Mouse (Mus musculus) T-helper 2 cell (primary cell): ENCODE measurements around the gene Eif2b2.

Experiments
- in situ Hi-C: fragments of 300-600 bp; cut with MboI, MseI; formaldehyde crosslinking; loops from one replicate; pipeline ENCODE4 v1.15.1; 2025; ENCODE audit warnings: high pct_unique_total_duplicates

Gene Eif2b2

GRCm38 (mm10) chr12:85219236-85219904 lies at the start of gene Eif2b2:
TSS of gene Eif2b2 (plus strand) at chr12:85219481.
- in situ Hi-C loops: loop anchor here (5.0 kb wide), 1 partner anchor 63 kb away; no protein-coding TSS in a partner anchor

- in situ Hi-C loops: loop anchor here (10.0 to 25.0 kb wide), 2 partner anchors 117 to 825 kb away; partner anchors contain the start of genes Acyp1 and Zc2hc1c
Observed at GRCm38 (mm10) chr12:85169877-85170276, 49.4 kb upstream of the Eif2b2 start.

GRCm38 (mm10) chr12:85170284-85170947 lies 48.9 kb upstream of the Eif2b2 start:
- in situ Hi-C loops: loop anchor here (10.0 to 25.0 kb wide), 2 partner anchors 117 to 824 kb away; partner anchors contain the start of genes Acyp1 and Zc2hc1c

GRCm38 (mm10) chr12:85170948-85171307 lies 48.4 kb upstream of the Eif2b2 start:
- in situ Hi-C loops: loop anchor here (10.0 to 25.0 kb wide), 2 partner anchors 116 to 824 kb away; partner anchors contain the start of genes Acyp1 and Zc2hc1c

- in situ Hi-C loops: loop anchor here (10.0 to 25.0 kb wide), 2 partner anchors 113 to 821 kb away; partner anchors contain the start of genes Acyp1 and Zc2hc1c
Observed at GRCm38 (mm10) chr12:85174016-85174415, 45.3 kb upstream of the Eif2b2 start.

GRCm38 (mm10) chr12:85175087-85175675 lies 44.1 kb upstream of the Eif2b2 start:
- in situ Hi-C loops: loop anchor here (10.0 kb wide), 1 partner anchor 820 kb away; no protein-coding TSS in a partner anchor

- in situ Hi-C loops: loop anchor here (10.0 kb wide), 1 partner anchor 819 kb away; no protein-coding TSS in a partner anchor
Observed at GRCm38 (mm10) chr12:85175926-85176845, 43.1 kb upstream of the Eif2b2 start.

GRCm38 (mm10) chr12:85176846-85177523 lies 42.3 kb upstream of the Eif2b2 start:
- in situ Hi-C loops: loop anchor here (10.0 kb wide), 1 partner anchor 818 kb away; no protein-coding TSS in a partner anchor

- in situ Hi-C loops: loop anchor here (10.0 kb wide), 1 partner anchor 817 kb away; no protein-coding TSS in a partner anchor
Observed at GRCm38 (mm10) chr12:85177740-85178239, 41.5 kb upstream of the Eif2b2 start, which contains the start of gene Pgf. TSS of gene Pgf (minus strand) at chr12:85177790.

GRCm38 (mm10) chr12:85178294-85178693 lies 41.0 kb upstream of the Eif2b2 start:
- in situ Hi-C loops: loop anchor here (10.0 kb wide), 1 partner anchor 817 kb away; no protein-coding TSS in a partner anchor

GRCm38 (mm10) chr12:85181475-85182344 lies 37.6 kb upstream of the Eif2b2 start:
- in situ Hi-C loops: loop anchor here (10.0 kb wide), 1 partner anchor 377 kb away; no protein-coding TSS in a partner anchor

- in situ Hi-C loops: loop anchor here (10.0 kb wide), 1 partner anchor 377 kb away; no protein-coding TSS in a partner anchor
Observed at GRCm38 (mm10) chr12:85182345-85182643, 37.0 kb upstream of the Eif2b2 start.

- in situ Hi-C loops: loop anchor here (10.0 kb wide), 1 partner anchor 378 kb away; no protein-coding TSS in a partner anchor
Observed at GRCm38 (mm10) chr12:85182898-85183297, 36.4 kb upstream of the Eif2b2 start.

- in situ Hi-C loops: loop anchor here (10.0 kb wide), 1 partner anchor 379 kb away; no protein-coding TSS in a partner anchor
Observed at GRCm38 (mm10) chr12:85184118-85184517, 35.2 kb upstream of the Eif2b2 start.

GRCm38 (mm10) chr12:85185810-85186209 lies 33.5 kb upstream of the Eif2b2 start:
- in situ Hi-C loops: loop anchor here (10.0 kb wide), 1 partner anchor 381 kb away; no protein-coding TSS in a partner anchor

GRCm38 (mm10) chr12:85186361-85186760 lies 32.9 kb upstream of the Eif2b2 start:
- in situ Hi-C loops: loop anchor here (10.0 kb wide), 1 partner anchor 382 kb away; no protein-coding TSS in a partner anchor

- in situ Hi-C loops: no loop called here
Observed at GRCm38 (mm10) chr12:85190290-85190689, 29.0 kb upstream of the Eif2b2 start.

- in situ Hi-C loops: no loop called here
Observed at GRCm38 (mm10) chr12:85192461-85193108, 26.7 kb upstream of the Eif2b2 start.
